Mouse (Mus musculus) ES-E14 (cell line): ENCODE results near the gene Ddx41.

Experiments used
- MAFK ChIP-seq: IDR thresholded peaks from 2 replicates; pipeline ENCODE4 v1.6.1; 2014; ENCODE audit warnings: mild to moderate bottlenecking, low read depth, low read length, inconsistent platforms; ENCODE audit not compliant: insufficient read depth
- ZNF384 ChIP-seq: IDR thresholded peaks from 2 replicates; pipeline ENCODE4 v1.6.1; 2012; ENCODE audit warnings: low read depth, low read length, inconsistent platforms

DNA sequence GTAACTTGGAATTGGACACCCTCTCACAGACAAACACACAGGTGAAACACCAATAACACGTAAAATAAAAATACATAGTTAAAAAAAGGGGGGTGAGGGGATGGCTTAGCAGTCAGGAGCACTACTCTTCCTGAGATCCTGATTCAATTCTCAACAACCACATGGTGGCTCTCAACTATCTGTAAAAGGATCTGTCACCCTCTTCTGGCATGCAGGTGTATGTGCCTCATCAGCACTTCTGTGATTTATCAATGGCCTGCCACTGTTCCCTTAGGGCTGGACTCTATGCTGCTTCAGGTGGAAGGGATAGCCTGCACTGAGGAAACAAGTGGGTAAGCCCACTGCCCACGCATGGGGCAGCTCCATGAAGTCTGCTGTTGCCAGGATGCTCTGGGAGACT, 4.5 kb upstream of the Ddx41 start:
- no peak for TF ChIP-seq ZNF384
- peak; percentile 70 for TF ChIP-seq MAFK
